Mouse (Mus musculus) c-Kit-positive CD71-positive TER-119-negative erythroid progenitor cells, embryonic 14.5 days (primary cell): Measurements from ENCODE around the gene Gm10142.
"Not testable (repeated sequence)": the region's sequence is repeated elsewhere in the genome, so short reads cannot be mapped to it uniquely, and the experiment has no call there.

Experiments
- DNase-seq: peaks from one replicate; pipeline ENCODE4 v3.0.0-alpha.2; 2013; ENCODE audit warnings: low read depth

Gene Gm10142

GRCm38 (mm10) chr10:77738929-77739328 is 23.3 kb downstream of the Gm10142 start:
- no peak for DNase-seq

- not testable (repeated sequence) for DNase-seq
Observed at GRCm38 (mm10) chr10:77741924-77742688, 26.5 kb downstream of the Gm10142 start, which contains the start of gene Gm18596. TSS of gene Gm18596 (minus strand) at chr10:77742638.

GRCm38 (mm10) chr10:77750686-77751085 is 35.1 kb downstream of the Gm10142 start:
- DNase-seq = not testable (repeated sequence)

- DNase-seq = not testable (repeated sequence)
Observed at GRCm38 (mm10) chr10:77751254-77751653, 35.6 kb downstream of the Gm10142 start, which contains the start of gene Gm9736. TSS of gene Gm9736 (minus strand) at chr10:77751354.

GRCm38 (mm10) chr10:77752312-77752711 is 36.7 kb downstream of the Gm10142 start:
- DNase-seq = not testable (repeated sequence)

- DNase-seq = no peak
Observed at GRCm38 (mm10) chr10:77753448-77753847, 37.8 kb downstream of the Gm10142 start.

- not testable (repeated sequence) for DNase-seq
Observed at GRCm38 (mm10) chr10:77759582-77759981, 44.0 kb downstream of the Gm10142 start, which contains the start of gene Gm3233. TSS of gene Gm3233 (minus strand) at chr10:77759682.
